Comparison of ENCODE assay signal across 8 mouse cellular contexts in genomic region chr2:25211121-25211670, GRCm38 (mm10). TPM values are rescaled to one million over a fixed set of nuclear protein-coding genes. Genes with fewer than 3 reads are reported as not detected.
DNase-seq lines count a peak whose midpoint lies in the region; ATAC-seq and TF ChIP-seq lines count a peak whose summit lies in the region.

Gene Nelfb (minus strand): TSS chr2:25211489.

- peaks cover 20% of the 10 kb centered on the region for H3K4me1 ChIP-seq in embryonic facial prominence, embryonic 13.5 days
- H3K4me1 ChIP-seq in kidney, adult 2 months (ENCODE audit: control insufficient read depth, insufficient read depth, low read length), result peaks cover 31% of the 10 kb centered on the region
- peaks cover 14% of the 10 kb centered on the region for H3K4me1 ChIP-seq in limb, embryonic 12.5 days (replicated peaks)
- H3K4me1 ChIP-seq in midbrain, embryonic 14.5 days (ENCODE audit: control insufficient read depth, insufficient read depth, low read length), result peaks cover 21% of the 10 kb centered on the region

- no peaks in the 10 kb centered on the region; the same call in 1 of the 2 replicates for H3K27me3 ChIP-seq in embryonic facial prominence, embryonic 13.5 days
- H3K27me3 ChIP-seq in kidney, adult 2 months (replicated peaks; ENCODE audit: control insufficient read depth, insufficient read depth, low read length), result no peaks in the 10 kb centered on the region
- peaks cover 22% of the 10 kb centered on the region for H3K27me3 ChIP-seq in limb, embryonic 12.5 days
- no peaks in the 10 kb centered on the region for H3K27me3 ChIP-seq in midbrain, embryonic 14.5 days (ENCODE audit: control insufficient read depth, insufficient read depth, low read length)

- peak within 1 kb of the TSS; percentile 83 for H3K4me2 ChIP-seq in embryonic facial prominence, embryonic 13.5 days
- peak within 1 kb of the TSS; percentile 94 for H3K4me2 ChIP-seq in limb, embryonic 12.5 days
- peak within 1 kb of the TSS; percentile 83 for H3K4me2 ChIP-seq in midbrain, embryonic 14.5 days (ENCODE audit: low read length)

- peaks cover 28% of the 10 kb centered on the region for H3K36me3 ChIP-seq in embryonic facial prominence, embryonic 13.5 days
- H3K36me3 ChIP-seq in kidney, adult 2 months (ENCODE audit: control insufficient read depth, insufficient read depth, low read length), result no peaks in the 10 kb centered on the region
- H3K36me3 ChIP-seq in limb, embryonic 12.5 days, result peaks cover 28% of the 10 kb centered on the region
- peaks cover 22% of the 10 kb centered on the region for H3K36me3 ChIP-seq in midbrain, embryonic 14.5 days (ENCODE audit: control insufficient read depth, insufficient read depth, low read length)

- peak; percentile 86 for ATAC-seq in embryonic facial prominence, embryonic 13.5 days (ENCODE audit: insufficient number of reproducible peaks, insufficient read depth, low FRiP score, low TSS enrichment, low read depth)
- peak; percentile 85 for ATAC-seq in limb, embryonic 12.5 days (ENCODE audit: insufficient number of reproducible peaks, insufficient read depth, low FRiP score, low TSS enrichment, low read depth)
- peak; percentile 91 for ATAC-seq in midbrain, embryonic 14.5 days (ENCODE audit: low FRiP score, low TSS enrichment)

- peak; percentile 43 for TF ChIP-seq POLR2A in kidney, adult 2 months (IDR thresholded peaks at IDR 0.05; ENCODE audit: low read depth, low read length)

- peak within 1 kb of the TSS; percentile 87 for H3K4me3 ChIP-seq in embryonic facial prominence, embryonic 13.5 days
- H3K4me3 ChIP-seq in kidney, adult 2 months (ENCODE audit: insufficient read depth, low read depth, low read length), result peak within 1 kb of the TSS; percentile 95
- H3K4me3 ChIP-seq in limb, embryonic 12.5 days (replicated peaks), result peak within 1 kb of the TSS; percentile 83
- H3K4me3 ChIP-seq in midbrain, embryonic 14.5 days (replicated peaks; ENCODE audit: low read depth, low read length), result peak within 1 kb of the TSS; percentile 86

- DNase-seq in 3T3-L1 (ENCODE audit: low read depth, low spot score), result peak; percentile 95
- peak; percentile 76 to 84 for DNase-seq in adrenal gland, postnatal 4 days (ENCODE audit: low spot score in 2 of 2)
- DNase-seq in heart, adult 18-20 months, result peak; percentile 93 to 95
- DNase-seq in kidney, adult 2 months, result peak; percentile 95
- peak; percentile 91 for DNase-seq in midbrain, embryonic 14.5 days
- DNase-seq in spleen, adult 12 weeks (ENCODE audit: low spot score), result peak; percentile 81

- H3K27ac ChIP-seq in embryonic facial prominence, embryonic 13.5 days, result peak within 1 kb of the TSS; percentile 91
- peak within 1 kb of the TSS; percentile 92 for H3K27ac ChIP-seq in kidney, adult 2 months (ENCODE audit: insufficient read depth, low read depth, low read length)
- peak within 1 kb of the TSS; percentile 92 for H3K27ac ChIP-seq in limb, embryonic 12.5 days
- H3K27ac ChIP-seq in midbrain, embryonic 14.5 days (replicated peaks; ENCODE audit: low read depth, low read length), result peak within 1 kb of the TSS; percentile 92

- peak within 1 kb of the TSS; percentile 94 for H3K9ac ChIP-seq in embryonic facial prominence, embryonic 13.5 days
- peak within 1 kb of the TSS; percentile 90 for H3K9ac ChIP-seq in limb, embryonic 12.5 days (replicated peaks)
- peak within 1 kb of the TSS; percentile 88 for H3K9ac ChIP-seq in midbrain, embryonic 14.5 days (replicated peaks; ENCODE audit: low read length)

- WGBS in embryonic facial prominence, embryonic 13.5 days, result under 1% methylated on average over 40 of the region's 44 CpGs
- under 1% methylated on average over 44 of the region's 44 CpGs for WGBS in kidney, adult 2 months
- WGBS in limb, embryonic 12.5 days, result under 1% methylated on average over 44 of the region's 44 CpGs
- WGBS in midbrain, embryonic 14.5 days, result under 1% methylated on average over 44 of the region's 44 CpGs

- no peak for TF ChIP-seq CTCF in kidney, adult 2 months (conservative IDR thresholded peaks at IDR 0.05; ENCODE audit: insufficient read depth, insufficient read length, low read depth, low read length)

- H3K9me3 ChIP-seq in embryonic facial prominence, embryonic 13.5 days, result no peaks in the 10 kb centered on the region
- H3K9me3 ChIP-seq in limb, embryonic 12.5 days, result no peaks in the 10 kb centered on the region
- H3K9me3 ChIP-seq in midbrain, embryonic 14.5 days (ENCODE audit: control insufficient read depth, low read length), result no peaks in the 10 kb centered on the region

RNA-seq across cellular contexts. Expression of gene Nelfb, which starts in this region (rescaled TPM):
- total RNA-seq in adrenal gland, postnatal 4 days (2021), result 10 to 100 TPM; 64.8 to 65.8 TPM
- polyA plus RNA-seq in embryonic facial prominence, embryonic 13.5 days (2015; fragmentation: Nextera tagmentation; extraction: Ambion mirVana), result 110 and 114 TPM in 2 replicates
- 10 to 100 TPM; 40.8 to 45.8 TPM for total RNA-seq in heart, adult 18-20 months (2021)
- 62.6 and 70.5 TPM in 2 replicates for polyA plus RNA-seq in kidney, adult 2 months (2012; rRNA removed)
- 118 and 121 TPM in 2 replicates for polyA plus RNA-seq in limb, embryonic 12.5 days (2016; fragmentation: Nextera tagmentation; extraction: Ambion mirVana)
- 82.6 and 98.7 TPM in 2 replicates for polyA plus RNA-seq in midbrain, embryonic 14.5 days (2014; fragmentation: Nextera tagmentation; extraction: Ambion mirVana)

Comparison
In these comparisons a context has a peak if more than half of its experiments do, and no peak if none do; other contexts are left out.
1. Peak in every context shown above with its lines: DNase-seq, ATAC-seq, H3K4me3 ChIP-seq and H3K27ac ChIP-seq.